Mouse (Mus musculus): Measurements from ENCODE around the gene Meis1. TPM values are rescaled to one million over a fixed set of nuclear protein-coding genes. Genes with fewer than 3 reads are reported as not detected.

Gene Meis1
- polyA plus RNA-seq, 2 experiments, result 5.6 to 6.2 TPM

- 13% methylated on average over 3 of the region's 3 CpGs for WGBS (ENCODE audit: insufficient replicate concordance)
- H3K27me3 ChIP-seq (ENCODE audit: control insufficient read depth, insufficient read depth, low read length), result no peaks in the 10 kb centered on the region
- H3K9ac ChIP-seq (replicated peaks), result no peak overlapping the region
- no peaks in the 10 kb centered on the region for H3K36me3 ChIP-seq (replicated peaks; ENCODE audit: control insufficient read depth, insufficient read depth, low read depth)
- TF ChIP-seq CTCF (IDR thresholded peaks at IDR 0.05; ENCODE audit: low read depth), result no peak
- TF ChIP-seq EP300 (IDR thresholded peaks at IDR 0.05; ENCODE audit: low read depth), result no peak
- H3K4me3 ChIP-seq (ENCODE audit: insufficient read depth in 1 of 2, low read depth in 2 of 2, low read length in 2 of 2), result no peak overlapping the region
- no peak for DNase-seq (ENCODE audit: low read depth in 3 of 3, low spot score in 3 of 3)
- H3K9me3 ChIP-seq (ENCODE audit: control insufficient read depth, low read length), result no peaks in the 10 kb centered on the region
- H3K4me2 ChIP-seq (ENCODE audit: low read depth), result no peak overlapping the region
- no peak overlapping the region for H3K27ac ChIP-seq
- H3K4me1 ChIP-seq (replicated peaks; ENCODE audit: control insufficient read depth in 2 of 2, insufficient read depth in 2 of 2, low read length in 1 of 2), result peaks cover 0 to 19% of the 10 kb centered on the region in 2 experiments; a peak in 3 of 4 replicates
- peak; percentile 6; the same call in 1 of the 2 replicates for ATAC-seq (ENCODE audit: insufficient read depth)
These were observed 45.0 kb downstream of the Meis1 start for GRCm38 (mm10) chr11:18973808-18974207.

GRCm38 (mm10) chr11:18972968-18973367 is 45.8 kb downstream of the Meis1 start:
- H3K9me3 ChIP-seq (ENCODE audit: control insufficient read depth, low read length), result no peaks in the 10 kb centered on the region
- H3K4me3 ChIP-seq (ENCODE audit: insufficient read depth in 1 of 2, low read depth in 2 of 2, low read length in 2 of 2), result no peak overlapping the region
- H3K4me1 ChIP-seq (replicated peaks; ENCODE audit: control insufficient read depth in 2 of 2, insufficient read depth in 2 of 2, low read length in 1 of 2), result peaks cover 0 to 19% of the 10 kb centered on the region in 2 experiments; a peak in 3 of 4 replicates
- no peak for DNase-seq (ENCODE audit: low read depth in 3 of 3, low spot score in 3 of 3)
- no peak overlapping the region for H3K4me2 ChIP-seq (ENCODE audit: low read depth)
- TF ChIP-seq CTCF (IDR thresholded peaks at IDR 0.05; ENCODE audit: low read depth) (no peak), EP300 (IDR thresholded peaks at IDR 0.05; ENCODE audit: low read depth) (no peak)
- no peaks in the 10 kb centered on the region for H3K36me3 ChIP-seq (replicated peaks; ENCODE audit: control insufficient read depth, insufficient read depth, low read depth)
- no peak overlapping the region for H3K27ac ChIP-seq
- no peak overlapping the region for H3K9ac ChIP-seq (replicated peaks)
- ATAC-seq (ENCODE audit: insufficient read depth), result no peak
- H3K27me3 ChIP-seq (ENCODE audit: control insufficient read depth, insufficient read depth, low read length), result no peaks in the 10 kb centered on the region

GRCm38 (mm10) chr11:18971551-18971950 is 47.2 kb downstream of the Meis1 start:
- no peak overlapping the region for H3K9ac ChIP-seq (replicated peaks)
- H3K4me3 ChIP-seq (ENCODE audit: insufficient read depth in 1 of 2, low read depth in 2 of 2, low read length in 2 of 2), result no peak overlapping the region
- H3K36me3 ChIP-seq (replicated peaks; ENCODE audit: control insufficient read depth, insufficient read depth, low read depth), result no peaks in the 10 kb centered on the region
- H3K27me3 ChIP-seq (ENCODE audit: control insufficient read depth, insufficient read depth, low read length), result no peaks in the 10 kb centered on the region
- TF ChIP-seq EP300 (IDR thresholded peaks at IDR 0.05; ENCODE audit: low read depth) (no peak), CTCF (IDR thresholded peaks at IDR 0.05; ENCODE audit: low read depth) (no peak)
- H3K9me3 ChIP-seq (ENCODE audit: control insufficient read depth, low read length), result no peaks in the 10 kb centered on the region
- peaks cover 0 to 19% of the 10 kb centered on the region in 2 experiments; a peak in 3 of 4 replicates for H3K4me1 ChIP-seq (replicated peaks; ENCODE audit: control insufficient read depth in 2 of 2, insufficient read depth in 2 of 2, low read length in 1 of 2)
- H3K4me2 ChIP-seq (ENCODE audit: low read depth), result no peak overlapping the region
- H3K27ac ChIP-seq, result no peak overlapping the region
- no peak for ATAC-seq (ENCODE audit: insufficient read depth)
- WGBS (ENCODE audit: insufficient replicate concordance), result 40% methylated on average over 3 of the region's 3 CpGs
- no peak for DNase-seq (ENCODE audit: low read depth in 3 of 3, low spot score in 3 of 3)

- DNase-seq (ENCODE audit: low read depth in 3 of 3, low spot score in 3 of 3) (peak in 1 of 3 experiments; percentile 6), ATAC-seq (ENCODE audit: insufficient read depth) (peak; percentile 64)
- no peak overlapping the region for H3K27ac ChIP-seq
- TF ChIP-seq CTCF (IDR thresholded peaks at IDR 0.05; ENCODE audit: low read depth) (no peak), EP300 (IDR thresholded peaks at IDR 0.05; ENCODE audit: low read depth) (no peak)
- H3K9me3 ChIP-seq (ENCODE audit: control insufficient read depth, low read length), result no peaks in the 10 kb centered on the region
- peaks cover 0 to 27% of the 10 kb centered on the region in 2 experiments; a peak in 3 of 4 replicates for H3K4me1 ChIP-seq (replicated peaks; ENCODE audit: control insufficient read depth in 2 of 2, insufficient read depth in 2 of 2, low read length in 1 of 2)
- H3K4me3 ChIP-seq (ENCODE audit: insufficient read depth in 1 of 2, low read depth in 2 of 2, low read length in 2 of 2), result no peak overlapping the region
- H3K27me3 ChIP-seq (ENCODE audit: control insufficient read depth, insufficient read depth, low read length), result no peaks in the 10 kb centered on the region
- 3% methylated on average over 2 of the region's 2 CpGs for WGBS (ENCODE audit: insufficient replicate concordance)
- H3K9ac ChIP-seq (replicated peaks), result no peak overlapping the region
- H3K4me2 ChIP-seq (ENCODE audit: low read depth), result no peak overlapping the region
- H3K36me3 ChIP-seq (replicated peaks; ENCODE audit: control insufficient read depth, insufficient read depth, low read depth), result no peaks in the 10 kb centered on the region
These were observed 48.9 kb downstream of the Meis1 start for GRCm38 (mm10) chr11:18969920-18970336.

- DNase-seq (ENCODE audit: low read depth in 3 of 3, low spot score in 3 of 3) (no peak), ATAC-seq (ENCODE audit: insufficient read depth) (no peak)
- Histone ChIP-seq H3K9me3 (ENCODE audit: control insufficient read depth, low read length) (no peaks in the 10 kb centered on the region), H3K27ac (no peak overlapping the region), H3K27me3 (ENCODE audit: control insufficient read depth, insufficient read depth, low read length) (no peaks in the 10 kb centered on the region), H3K4me1 (replicated peaks; ENCODE audit: control insufficient read depth in 2 of 2, insufficient read depth in 2 of 2, low read length in 1 of 2) (peaks cover 0 to 27% of the 10 kb centered on the region in 2 experiments; a peak in 3 of 4 replicates), H3K4me2 (ENCODE audit: low read depth) (no peak overlapping the region), H3K36me3 (replicated peaks; ENCODE audit: control insufficient read depth, insufficient read depth, low read depth) (no peaks in the 10 kb centered on the region), H3K9ac (replicated peaks) (no peak overlapping the region), H3K4me3 (ENCODE audit: insufficient read depth in 1 of 2, low read depth in 2 of 2, low read length in 2 of 2) (no peak overlapping the region)
- no peak for TF ChIP-seq EP300 (IDR thresholded peaks at IDR 0.05; ENCODE audit: low read depth)
- no peak for TF ChIP-seq CTCF (IDR thresholded peaks at IDR 0.05; ENCODE audit: low read depth)
- WGBS (ENCODE audit: insufficient replicate concordance), result 24% methylated on average over 5 of the region's 5 CpGs
These were observed 54.4 kb downstream of the Meis1 start for GRCm38 (mm10) chr11:18964418-18964817.
